Mouse (Mus musculus) lung, postnatal 0 days (tissue): ENCODE measurements around the gene Gcc2.

Experiments used
- CTCF ChIP-seq: IDR thresholded peaks from 2 replicates; pipeline ENCODE4 v1.5.1; 2016; ENCODE audit warnings: antibody characterized with exemption, mild to moderate bottlenecking
- EP300 ChIP-seq: IDR thresholded peaks from 2 replicates; pipeline ENCODE4 v1.6.1; 2016; ENCODE audit warnings: antibody characterized with exemption, mild to moderate bottlenecking, control low read depth

- no peak for TF ChIP-seq CTCF
- no peak for TF ChIP-seq EP300
Observed at GRCm38 (mm10) chr10:58211213-58211612, 44.1 kb upstream of the Gcc2 start.
